ENCODE assay signal across 9 mouse cellular contexts in the genomic region with DNA sequence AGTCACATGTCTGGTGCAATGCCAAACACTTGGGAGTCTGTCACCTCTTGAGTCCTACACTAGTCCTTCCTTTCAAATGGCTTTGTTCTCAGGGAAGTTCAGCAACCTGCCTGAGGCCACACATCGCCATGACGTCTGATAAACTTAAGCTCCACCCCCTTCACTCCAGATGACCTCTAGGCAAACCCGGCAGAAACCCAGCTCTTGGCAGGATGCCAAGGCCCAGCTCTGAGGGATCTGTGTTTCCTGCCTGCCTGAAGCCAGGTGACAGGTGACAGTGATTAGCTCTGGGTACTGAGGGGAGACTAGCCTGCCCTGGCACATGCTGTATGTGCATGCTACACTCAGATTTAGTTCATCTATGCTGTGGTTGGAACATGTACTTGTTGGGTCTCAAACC. TPM values are rescaled to one million over a fixed set of nuclear protein-coding genes. Genes with fewer than 3 reads are reported as not detected.
DNase-seq lines count a peak whose midpoint lies in the region; ATAC-seq lines count a peak whose summit lies in the region.
"Had no signal": no experiment of that assay in that cellular context is flagged by ENCODE, and none has a peak within 500 bp of the region (broad histone marks: within the 10 kb centered on the region; RNA-seq: fewer than 3 reads in every experiment).

No protein-coding gene starts in this region.

- no peak overlapping the region for H3K4me3 ChIP-seq in forebrain, embryonic 12.5 days (replicated peaks)
- H3K4me3 ChIP-seq: midbrain, embryonic 10.5 days had no signal

- no peaks in the 10 kb centered on the region for H3K9me3 ChIP-seq in forebrain, embryonic 12.5 days
- H3K9me3 ChIP-seq: midbrain, embryonic 10.5 days had no signal

- H3K4me1 ChIP-seq in forebrain, embryonic 12.5 days, result peaks cover 57% of the 10 kb centered on the region

- ATAC-seq in forebrain, embryonic 12.5 days (ENCODE audit: low FRiP score), result no peak

- no peak overlapping the region for H3K9ac ChIP-seq in forebrain, embryonic 12.5 days

- WGBS in forebrain, embryonic 12.5 days, result 27% methylated on average over 3 of the region's 3 CpGs

- peaks cover 3% of the 10 kb centered on the region; the same call in 1 of the 2 replicates for H3K27me3 ChIP-seq in forebrain, embryonic 12.5 days

- H3K36me3 ChIP-seq in forebrain, embryonic 12.5 days (replicated peaks), result no peaks in the 10 kb centered on the region

- H3K27ac ChIP-seq in forebrain, embryonic 12.5 days, result no peak overlapping the region
- H3K27ac ChIP-seq: midbrain, embryonic 10.5 days had no signal

- DNase-seq in heart, postnatal 4 days, result peak; percentile 42
- no peak for DNase-seq in heart, adult 8-10 months (ENCODE audit: low spot score)
- DNase-seq in adrenal gland, postnatal 36 days, result peak; percentile 7 to 28
- DNase-seq in kidney, postnatal 14 days, result peak; percentile 32
- peak; percentile 77 for DNase-seq in mesoderm, embryonic 11.5 days (ENCODE audit: low read depth, low spot score)
- no peak for DNase-seq in cerebellum, adult 18-20 months
- DNase-seq in thymus, postnatal 0 days (ENCODE audit: low spot score), result no peak

- no peak overlapping the region for H3K4me2 ChIP-seq in forebrain, embryonic 12.5 days

RNA-seq across cellular contexts. Expression of a gene that starts 33.2 kb away (rescaled TPM):
- 1 to 10 TPM; 4.9 to 5.4 TPM for total RNA-seq in heart, postnatal 4 days (2021)
- total RNA-seq in heart, adult 8-10 months (2022), result 1 to 10 TPM; 3.1 to 4.4 (median 3.5) TPM
- total RNA-seq in adrenal gland, postnatal 36 days (2021), result 1 to 10 TPM; 2.9 to 3.4 TPM
- 5.1 and 5.4 TPM in 2 replicates for polyA plus RNA-seq in forebrain, embryonic 12.5 days (2016; fragmentation: Nextera tagmentation; extraction: Ambion mirVana)
- polyA plus RNA-seq in thymus, postnatal 0 days (2015; fragmentation: Nextera tagmentation; extraction: Ambion mirVana), result 0.19 and 0.20 TPM in 2 replicates

RNA-seq across cellular contexts. Expression of a gene that starts 42.7 kb away (rescaled TPM):
- 10 to 100 TPM; 30.5 to 31.9 TPM for total RNA-seq in heart, postnatal 4 days (2021)
- total RNA-seq in heart, adult 8-10 months (2022), result 10 to 100 TPM; 19.5 to 27.9 (median 23.9) TPM
- 10 to 100 TPM; 29.9 to 44.1 TPM for total RNA-seq in adrenal gland, postnatal 36 days (2021)
- 1.8 and 2.4 TPM in 2 replicates for polyA plus RNA-seq in forebrain, embryonic 12.5 days (2016; fragmentation: Nextera tagmentation; extraction: Ambion mirVana)
- 24.1 and 24.2 TPM in 2 replicates for polyA plus RNA-seq in thymus, postnatal 0 days (2015; fragmentation: Nextera tagmentation; extraction: Ambion mirVana)

Comparison
In these comparisons a context has a peak if more than half of its experiments do, and no peak if none do; other contexts are left out.
1. DNase-seq: peak in heart, postnatal 4 days (single experiment), adrenal gland, postnatal 36 days (2 of 2), kidney, postnatal 14 days (single experiment) and mesoderm, embryonic 11.5 days (single experiment); none in heart, adult 8-10 months (single experiment), cerebellum, adult 18-20 months (0 of 2) and thymus, postnatal 0 days (single experiment).